Mouse (Mus musculus) retina, adult 2 months (tissue): ENCODE measurements around the gene Mok.

Experiments used
- DNase-seq: peaks from one replicate; pipeline ENCODE4 v3.0.0-alpha.2; 2012; ENCODE audit warnings: low read depth, low spot score

The Mok gene

GRCm38 (mm10) chr12:110770479-110771247, 70.1 kb downstream of the Mok start:
- DNase-seq, result no peak

GRCm38 (mm10) chr12:110769660-110770297, 71.0 kb downstream of the Mok start:
- DNase-seq, result no peak

- DNase-seq, result no peak
Observed at GRCm38 (mm10) chr12:110768562-110768961, 72.2 kb downstream of the Mok start.

GRCm38 (mm10) chr12:110764531-110764930, 76.2 kb downstream of the Mok start:
- no peak for DNase-seq

- no peak for DNase-seq
Observed at GRCm38 (mm10) chr12:110762321-110762720, 78.4 kb downstream of the Mok start.

GRCm38 (mm10) chr12:110758932-110759331, 81.8 kb downstream of the Mok start:
- DNase-seq, result no peak
